Mouse (Mus musculus) right cerebral cortex, adult 2 months (tissue): ENCODE results near the gene Osbpl5.
A peak's percentile ranks its signal among the peaks of the same experiment; 100 is the strongest.

Experiments used
- DNase-seq, 2 experiments: peaks; one replicate each; pipeline ENCODE4 v3.0.0; 2021 to 2022; ENCODE audit warnings: low spot score in 2 of 2

The Osbpl5 gene

DNA sequence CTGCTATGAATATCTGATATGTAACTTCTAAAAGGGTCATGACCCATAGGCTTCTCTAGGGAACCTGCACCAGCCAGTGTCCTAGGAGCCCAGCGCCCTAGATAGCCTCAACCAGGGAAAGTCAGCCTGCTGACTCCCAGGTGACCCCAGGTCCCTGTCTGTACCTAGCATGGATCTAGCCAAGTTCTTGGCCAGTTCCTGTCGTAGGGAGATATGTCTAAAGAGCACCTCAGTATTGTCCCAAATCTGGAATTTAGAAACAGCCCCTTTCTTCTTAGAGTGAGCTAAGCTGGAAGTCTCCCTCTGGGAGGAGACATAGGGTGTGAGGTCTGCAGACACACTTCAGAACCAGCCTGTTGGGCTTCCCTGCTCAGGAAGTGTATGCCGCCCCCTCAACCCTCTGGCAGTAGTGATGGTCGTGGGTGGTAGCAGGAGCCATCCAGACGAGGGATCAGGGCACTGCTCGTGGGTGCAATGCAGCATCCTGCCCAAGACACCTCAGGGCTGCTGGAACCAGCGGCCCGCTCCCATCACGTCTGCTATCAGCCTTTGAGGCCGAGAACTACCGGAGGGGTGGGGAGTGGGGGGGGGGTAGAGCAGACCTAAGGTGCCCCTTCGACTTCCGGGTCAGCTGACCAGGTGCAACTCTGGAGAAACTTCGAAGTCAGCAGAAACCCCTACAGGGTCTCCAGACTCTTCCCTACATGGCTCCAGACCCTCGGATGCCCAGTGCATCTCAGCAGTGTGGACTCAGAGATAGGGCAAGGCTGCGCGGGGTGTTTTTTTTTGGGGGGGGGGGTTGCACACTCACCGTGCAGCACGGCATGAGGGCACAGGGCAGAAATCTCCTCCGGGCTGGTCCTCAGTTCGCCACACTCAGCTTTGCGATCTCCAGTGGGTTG lies at the start of gene Osbpl5:
Gene Osbpl5, minus strand, starts transcription at position 861 of the 902 bp plus-strand sequence.
- peak; percentile 60 to 63 for DNase-seq

DNA sequence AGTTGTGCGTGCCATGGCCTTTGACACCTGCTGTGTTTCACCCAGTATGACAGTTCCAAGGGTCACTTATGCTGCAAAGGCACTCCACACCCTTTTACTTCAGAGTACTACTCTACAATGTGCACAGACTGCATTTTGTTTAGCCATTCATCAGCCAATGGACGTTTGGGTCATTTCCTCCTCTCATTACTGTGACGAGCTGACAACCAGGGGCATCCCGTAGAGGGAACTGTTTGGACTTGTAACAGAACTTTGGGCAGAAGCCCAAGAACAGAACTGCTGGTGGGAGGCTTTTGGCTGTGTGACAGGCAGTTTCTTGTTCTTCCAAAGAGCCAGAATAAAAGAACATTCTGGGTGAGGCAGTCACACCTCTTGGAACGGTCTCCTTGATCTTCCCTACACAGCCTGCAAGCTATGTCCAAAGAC lies 48.4 kb upstream of the Osbpl5 start:
- DNase-seq = peak; percentile 20 to 28

DNA sequence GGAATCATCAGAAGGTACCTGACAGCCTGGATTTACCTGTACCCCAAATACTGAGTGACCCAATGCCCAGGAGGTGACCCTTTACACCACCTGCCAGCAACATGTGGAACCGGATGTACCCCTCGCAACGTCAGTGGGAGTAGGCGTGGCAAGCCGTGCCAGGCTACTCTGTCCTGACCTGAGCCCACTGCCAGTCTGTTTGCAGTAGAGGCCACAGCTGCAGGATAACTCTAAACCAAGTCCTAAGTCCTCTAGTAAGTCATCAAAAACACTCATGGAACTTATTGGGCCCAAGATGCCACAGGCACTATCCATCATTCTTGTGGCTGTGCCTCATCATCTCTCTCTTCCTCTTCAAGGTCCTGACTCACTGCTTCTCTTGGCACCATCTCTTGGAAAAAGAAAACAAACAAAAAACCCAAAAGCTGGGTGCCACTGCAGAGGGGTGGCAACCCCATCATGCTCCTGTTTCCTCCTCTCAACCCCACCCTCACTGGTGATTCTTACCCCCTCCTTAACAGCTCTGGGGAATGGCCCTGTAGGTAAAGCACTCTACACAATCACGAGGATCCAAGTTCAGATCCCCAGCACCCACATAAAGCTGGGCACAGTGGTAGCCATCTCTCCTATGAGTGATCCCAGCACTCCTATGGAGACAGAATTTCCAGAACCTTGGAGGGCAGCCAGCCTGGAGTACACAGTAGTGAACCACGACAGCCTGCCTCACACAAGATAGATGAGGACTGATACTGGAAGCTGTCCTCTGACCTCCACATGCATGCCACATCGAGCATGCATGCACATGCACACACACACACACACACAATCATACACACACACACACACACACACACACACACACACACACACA lies 44.6 kb upstream of the Osbpl5 start:
- DNase-seq = no peak

DNA sequence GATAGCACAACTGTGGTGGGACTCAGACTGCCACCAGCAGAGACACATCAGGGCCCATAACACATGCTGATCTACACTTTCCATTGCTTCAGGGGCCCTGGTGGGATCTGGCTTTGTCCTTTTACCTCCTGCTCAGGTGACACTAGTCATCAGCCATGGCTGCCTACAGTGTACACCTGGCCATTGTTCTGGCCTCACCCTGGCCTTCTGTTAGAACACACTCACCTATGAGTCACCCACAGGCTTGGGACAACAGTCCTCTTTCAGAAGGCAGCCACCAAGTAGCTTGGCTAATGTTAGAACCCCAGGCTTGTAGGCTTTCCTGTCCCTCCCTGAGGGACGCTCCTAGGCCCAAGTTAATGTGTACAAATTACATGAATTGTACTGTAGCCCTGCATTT lies 44.0 kb upstream of the Osbpl5 start:
- no peak for DNase-seq

DNA sequence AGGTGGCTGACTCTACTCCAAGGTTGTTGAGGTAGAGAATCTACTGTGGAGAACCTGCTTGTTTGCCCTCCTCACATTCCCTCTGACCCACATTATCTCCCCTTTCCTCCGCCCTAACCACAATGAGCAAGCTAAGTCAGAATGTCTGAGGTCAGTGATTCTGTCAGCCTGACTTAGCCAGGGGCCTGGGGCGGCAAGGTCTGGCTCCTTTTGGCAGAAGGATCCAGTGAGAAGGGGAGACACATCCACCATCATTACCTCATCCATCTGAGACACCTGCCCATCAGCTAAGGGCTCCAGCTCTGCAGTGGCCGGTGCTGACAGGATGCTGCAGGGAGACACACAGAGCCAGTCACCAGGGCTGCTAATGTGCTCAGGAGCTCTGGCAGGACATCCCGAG lies 42.0 kb upstream of the Osbpl5 start:
- no peak for DNase-seq

DNA sequence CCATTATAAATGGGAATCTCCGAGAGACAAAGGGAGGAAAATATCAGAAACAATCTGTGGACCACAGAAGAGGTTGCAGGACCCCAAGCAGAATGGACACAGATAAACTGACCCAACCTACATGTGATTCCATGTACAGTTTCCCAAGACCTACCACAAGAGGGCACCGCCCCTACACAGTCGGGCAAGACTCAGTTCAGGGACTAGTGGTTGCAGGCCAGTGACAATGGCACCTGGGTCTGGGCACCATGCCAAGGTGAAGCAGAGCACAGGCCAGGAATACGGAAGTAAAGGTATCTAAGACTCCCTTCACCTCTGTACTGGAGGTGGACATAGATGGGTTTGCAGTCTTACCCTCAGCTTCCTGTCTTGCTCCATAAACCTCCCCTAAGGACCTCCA lies 36.3 kb upstream of the Osbpl5 start:
- DNase-seq = no peak

DNA sequence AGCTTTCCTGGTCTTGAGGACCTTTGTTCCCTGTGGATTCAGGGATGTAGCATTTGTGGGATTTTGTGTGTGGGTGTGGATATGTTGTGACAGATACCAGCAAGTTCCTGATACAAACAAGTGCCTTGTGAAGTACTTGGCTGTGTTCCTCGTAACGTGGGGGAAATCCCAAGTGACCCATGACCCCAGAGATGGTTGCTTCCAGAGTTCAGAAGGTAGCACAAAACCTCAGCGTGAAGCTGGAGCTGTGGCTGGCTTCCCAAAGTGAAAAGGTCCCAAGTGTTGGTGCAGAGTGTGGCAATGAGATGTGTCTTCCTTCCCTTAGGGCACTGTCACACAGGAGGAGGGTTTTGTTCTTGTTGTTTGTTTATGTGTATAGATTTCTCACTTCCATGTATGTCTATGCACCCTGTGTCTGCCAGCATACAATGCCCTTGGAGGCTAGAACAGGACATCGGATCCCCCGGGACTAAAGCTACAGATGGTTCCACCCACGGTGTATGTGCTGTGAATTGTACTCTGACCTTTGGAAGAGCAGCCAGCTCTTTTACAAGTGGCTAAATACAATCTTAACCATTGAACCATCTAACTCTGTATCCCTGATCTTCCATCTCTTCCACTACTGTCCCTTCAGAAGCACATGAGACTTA lies 35.7 kb upstream of the Osbpl5 start:
- no peak for DNase-seq

DNA sequence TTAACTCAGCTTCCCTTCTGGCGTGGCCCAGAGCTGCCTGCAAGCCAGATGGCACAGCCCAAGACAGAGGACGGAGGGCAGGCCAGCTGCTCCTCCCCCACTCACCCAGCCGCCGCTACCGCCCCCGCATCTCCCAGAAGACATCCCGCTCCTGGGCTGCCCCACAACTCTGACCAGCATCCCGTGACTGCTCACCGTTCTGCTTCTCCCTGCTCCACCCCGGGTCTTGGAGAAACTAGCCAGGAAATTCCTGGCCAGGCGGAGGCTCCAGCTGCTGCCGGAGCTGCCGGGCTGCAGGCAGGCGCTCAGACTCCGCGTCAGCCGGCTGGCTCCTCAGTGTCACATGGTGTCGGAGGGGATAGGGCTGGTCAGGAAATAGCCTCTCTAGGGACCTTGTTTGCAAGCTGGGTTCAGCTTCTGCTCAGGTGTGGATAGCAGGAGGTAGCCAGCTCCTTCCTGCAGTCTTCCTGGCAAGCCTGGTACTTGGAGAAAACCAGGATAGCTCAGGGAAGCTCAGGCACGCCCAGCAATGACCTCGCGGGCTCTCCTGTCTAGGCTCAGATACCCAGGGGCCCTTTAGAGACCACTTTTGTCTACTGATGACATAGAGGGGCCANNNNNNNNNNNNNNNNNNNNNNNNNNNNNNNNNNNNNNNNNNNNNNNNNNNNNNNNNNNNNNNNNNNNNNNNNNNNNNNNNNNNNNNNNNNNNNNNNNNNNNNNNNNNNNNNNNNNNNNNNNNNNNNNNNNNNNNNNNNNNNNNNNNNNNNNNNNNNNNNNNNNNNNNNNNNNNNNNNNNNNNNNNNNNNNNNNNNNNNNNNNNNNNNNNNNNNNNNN lies 27.4 kb upstream of the Osbpl5 start, which contains the start of gene Mrgpre:
Gene Mrgpre, minus strand, starts transcription at position 505 of the 834 bp plus-strand sequence.
- DNase-seq = peak; percentile 58 to 64

DNA sequence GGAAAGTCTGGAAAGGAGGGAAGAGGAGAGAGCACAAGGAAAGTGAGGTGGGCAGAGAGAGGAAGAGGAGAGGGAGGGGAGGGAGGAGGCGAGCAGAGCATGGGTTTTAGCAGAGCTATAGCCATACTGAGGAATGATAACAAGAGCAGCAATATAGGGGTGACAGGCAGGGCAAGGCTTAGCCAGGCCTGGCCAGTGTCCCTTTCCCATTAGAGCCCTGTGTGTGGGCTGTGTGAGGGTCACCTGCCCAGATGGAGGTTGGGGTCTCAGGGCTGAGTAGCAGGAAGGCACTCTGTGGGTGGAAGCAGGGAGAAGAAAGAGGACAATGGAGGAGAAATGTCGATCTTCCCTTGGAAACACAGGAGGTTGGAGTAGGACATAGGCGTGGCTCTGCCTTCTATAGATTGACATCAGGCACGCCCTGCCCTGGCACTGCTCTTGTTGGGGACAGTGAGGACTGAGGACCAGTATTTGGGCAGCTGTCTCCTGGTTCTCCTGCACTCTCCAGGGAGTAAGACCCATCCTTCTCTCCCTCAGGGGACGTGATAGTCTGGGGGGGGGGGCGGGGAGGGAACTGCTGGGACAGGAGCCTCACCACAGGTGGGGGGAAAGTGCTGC lies 26.7 kb upstream of the Osbpl5 start:
- DNase-seq = no peak

DNA sequence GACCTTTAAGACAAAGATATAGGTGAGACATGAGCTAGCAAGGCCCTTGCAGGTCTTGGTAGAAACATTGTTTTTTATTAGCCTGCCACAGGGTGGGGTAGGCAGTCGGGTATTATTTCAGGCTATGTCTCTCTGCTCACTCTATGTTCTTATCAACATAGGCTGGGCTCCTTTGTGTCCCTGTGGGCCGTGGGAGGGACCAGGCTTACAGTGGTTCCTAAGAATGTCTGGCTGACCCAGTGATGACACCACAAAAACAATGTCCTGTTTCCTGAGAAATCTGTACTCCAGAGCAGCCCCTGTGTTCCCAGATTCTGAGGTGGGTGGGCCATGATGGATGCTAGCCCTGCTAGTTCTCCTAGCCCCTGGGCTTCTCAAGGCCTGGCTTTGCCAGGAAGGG lies 20.6 kb upstream of the Osbpl5 start:
- DNase-seq = no peak

DNA sequence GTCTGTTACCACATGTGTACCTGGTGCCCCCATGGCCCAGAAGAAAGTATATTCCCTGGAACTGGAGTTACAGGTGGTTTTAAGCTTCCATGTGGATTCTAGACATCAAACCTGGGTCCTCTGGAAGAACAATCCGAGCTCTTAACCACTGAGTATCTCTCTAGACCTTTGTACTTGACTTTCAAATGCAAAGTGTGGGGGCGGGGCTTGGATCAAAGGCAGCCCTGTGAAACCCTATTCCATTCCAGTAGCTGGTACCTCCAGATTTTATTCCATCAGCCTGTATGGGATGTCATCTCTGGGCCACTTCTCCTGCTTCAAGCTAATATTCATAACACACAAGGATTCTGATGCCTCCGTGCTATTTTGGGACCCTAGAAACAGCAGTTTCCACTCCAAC lies 19.4 kb upstream of the Osbpl5 start:
- DNase-seq = no peak

DNA sequence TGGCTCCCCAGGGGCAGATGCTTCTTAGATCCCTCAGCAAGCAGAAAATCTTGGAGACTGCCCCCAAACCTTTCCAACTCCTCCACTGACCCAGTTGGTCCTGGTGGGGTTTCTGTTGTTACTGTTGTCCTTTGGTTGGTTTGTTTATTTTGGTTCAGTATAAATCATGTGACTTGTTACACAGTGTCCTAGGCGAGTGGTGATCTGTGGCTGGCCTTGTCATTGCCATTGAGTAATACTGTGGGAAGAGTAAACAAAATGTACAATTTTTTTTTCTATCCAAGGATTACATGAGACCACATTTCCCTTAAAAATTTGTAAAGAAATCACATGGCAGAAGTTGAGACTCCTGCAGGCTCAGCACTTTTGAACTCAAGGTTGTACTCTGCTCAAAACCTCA lies 12.7 kb upstream of the Osbpl5 start:
- no peak for DNase-seq

DNA sequence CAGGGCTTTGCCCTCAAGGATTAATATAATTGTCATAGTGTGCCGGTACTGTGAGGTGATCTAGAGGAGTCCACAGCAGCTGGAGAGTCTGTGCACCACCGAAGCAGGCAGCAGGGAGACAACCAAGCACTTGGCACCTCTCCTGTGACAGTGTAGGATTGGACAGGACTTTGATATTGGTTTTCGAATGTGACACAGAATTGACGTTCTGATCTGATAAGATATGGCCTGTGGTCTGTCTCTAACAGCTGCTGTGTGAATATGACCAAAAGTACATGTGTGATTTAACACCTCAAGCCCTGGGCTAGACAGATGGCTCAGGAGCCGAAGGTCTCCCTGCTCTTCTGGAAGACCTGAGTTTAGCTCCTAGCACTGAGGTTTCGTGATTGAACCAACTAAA lies 11.5 kb upstream of the Osbpl5 start:
- DNase-seq = no peak

DNA sequence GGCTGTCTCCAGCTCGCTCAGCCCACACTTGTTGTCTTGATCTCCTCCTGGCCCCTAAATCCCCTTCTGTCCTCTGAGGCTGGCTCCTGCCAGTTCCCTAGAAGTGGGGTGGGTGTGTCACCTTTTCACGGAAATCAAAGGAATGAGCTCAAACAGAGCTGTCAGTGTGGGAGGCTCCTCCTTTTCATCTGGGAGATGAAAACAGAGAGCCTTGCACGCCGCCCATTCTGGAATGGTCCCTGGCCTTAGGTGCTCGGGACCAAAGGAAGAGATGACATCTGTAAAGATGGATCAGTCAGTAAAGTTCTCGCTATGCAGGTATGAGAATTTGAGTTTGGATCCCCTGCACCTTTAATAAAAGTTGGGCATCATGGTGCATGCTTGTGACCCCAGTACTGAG lies 10.1 kb upstream of the Osbpl5 start, which contains the start of gene Mrgprg:
Gene Mrgprg, minus strand, starts transcription at position 101 of the 400 bp plus-strand sequence.
- DNase-seq = no peak

DNA sequence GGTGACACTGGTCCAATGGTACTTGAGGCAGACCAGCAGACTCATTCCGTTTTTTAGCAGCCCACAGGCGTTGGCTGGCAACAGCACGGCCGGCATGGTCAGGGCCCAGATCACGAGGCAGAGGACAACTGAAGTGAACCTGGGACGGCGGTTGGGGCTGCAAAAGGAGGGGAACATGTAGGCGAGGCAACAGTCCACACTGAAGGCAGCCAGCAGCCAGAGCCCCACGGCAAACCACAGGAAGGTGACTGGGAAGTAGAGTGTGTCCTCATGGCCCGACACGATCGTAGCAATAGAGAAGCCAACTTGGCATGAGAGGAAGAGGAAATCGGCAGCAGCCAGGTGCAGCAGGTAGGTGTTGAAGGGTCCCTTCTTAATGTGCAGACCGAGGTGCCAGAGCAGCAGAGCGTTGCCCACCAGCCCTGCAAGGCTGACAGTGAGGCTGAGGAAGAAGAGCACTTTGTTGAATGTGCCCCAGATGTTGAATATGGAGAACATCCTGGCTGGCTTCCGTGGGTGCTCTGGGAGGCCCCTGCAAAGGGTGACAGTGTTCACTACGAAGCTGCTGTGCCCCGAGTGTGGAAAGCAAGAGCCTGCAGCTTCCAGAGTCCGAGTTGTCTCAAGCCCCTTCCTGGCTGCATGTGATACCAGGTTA lies 8.2 kb upstream of the Osbpl5 start:
- DNase-seq = no peak

DNA sequence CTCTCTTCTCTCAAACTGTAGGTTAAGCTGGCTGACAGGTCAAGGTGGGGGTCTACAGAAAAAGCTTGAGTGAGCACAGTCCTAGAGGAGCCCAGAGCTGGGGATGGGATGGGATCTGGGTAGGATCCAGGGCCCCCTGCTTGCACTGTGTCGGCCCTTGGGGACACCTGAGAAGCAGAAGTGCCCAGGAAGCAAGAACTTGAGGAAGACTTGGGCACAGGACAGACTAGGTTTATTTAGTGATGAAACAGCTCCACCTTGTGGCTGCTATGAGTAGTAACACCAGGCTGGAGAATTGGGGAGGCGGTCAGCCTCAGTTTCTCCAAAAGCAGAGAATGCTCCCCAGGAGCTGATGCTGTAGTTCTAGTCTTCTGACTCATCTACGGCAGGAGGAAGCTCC lies 7.0 kb upstream of the Osbpl5 start:
- DNase-seq = peak in 1 of 2 experiments; percentile 25

DNA sequence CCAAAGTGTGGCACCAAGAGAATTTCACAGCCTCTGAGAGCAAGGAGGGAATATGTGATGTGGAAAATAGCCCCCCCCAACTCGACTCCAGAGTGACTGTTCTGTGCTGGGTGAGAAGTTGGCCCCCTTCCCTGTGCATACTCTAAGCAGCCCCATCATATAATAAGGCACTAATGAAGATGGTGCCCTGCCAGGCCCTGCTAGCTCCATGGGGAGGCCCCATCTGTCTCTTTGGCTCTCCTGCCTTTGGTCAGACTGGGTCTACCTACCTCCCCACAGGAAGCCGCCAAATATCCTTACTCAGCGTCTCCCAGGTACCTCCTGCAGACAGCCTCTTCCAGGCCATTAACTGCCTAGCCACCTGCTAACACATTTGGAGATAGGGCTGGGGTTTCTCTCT lies 2.2 kb upstream of the Osbpl5 start:
- DNase-seq = no peak

DNA sequence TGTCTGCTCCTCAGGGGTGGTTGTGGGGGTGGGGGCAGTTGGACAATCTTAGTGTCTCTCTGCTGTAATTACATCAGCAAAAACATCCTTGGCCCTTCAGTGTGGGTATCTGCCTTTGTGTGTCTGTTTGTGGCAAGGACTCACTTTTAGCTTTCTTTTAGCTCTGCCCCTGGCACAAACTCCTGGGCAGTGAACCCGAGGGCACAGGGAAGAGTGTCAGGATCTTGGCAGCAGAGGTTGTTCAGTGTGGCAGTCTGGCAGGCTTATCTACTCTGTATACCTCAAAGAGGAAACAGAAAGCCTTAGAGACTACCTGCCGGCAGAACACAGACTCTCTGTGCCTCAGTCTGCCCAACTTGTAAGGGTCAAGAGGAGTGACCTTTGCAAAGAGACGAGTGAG lies 911 bp upstream of the Osbpl5 start:
- DNase-seq = no peak

DNA sequence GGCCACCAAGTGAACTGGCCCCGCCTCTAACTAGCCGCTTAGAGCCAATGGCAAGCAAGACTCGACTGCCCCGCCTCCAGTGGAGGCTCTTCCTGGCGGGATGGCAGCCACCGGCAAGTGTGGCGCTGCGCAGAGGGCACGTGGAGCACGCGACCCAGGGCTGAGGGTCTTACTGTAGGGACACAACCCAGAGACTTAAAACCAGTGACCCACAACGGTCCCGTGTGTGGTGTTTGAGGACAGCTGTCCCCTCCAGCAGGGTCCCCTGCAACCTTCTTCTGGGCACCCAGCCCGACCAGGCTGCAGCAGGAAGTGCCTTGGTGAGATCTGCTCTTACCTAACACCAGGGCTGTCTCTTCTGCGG lies 224 bp upstream of the Osbpl5 start:
- peak; percentile 57 to 62 for DNase-seq
